Mouse (Mus musculus) MEL (cell line): Measurements from ENCODE around the gene Gm11037. TPM values are rescaled to one million over a fixed set of nuclear protein-coding genes. Genes with fewer than 3 reads are reported as not detected.

Source experiments
- DNase-seq: peaks from one replicate; pipeline ENCODE4 v3.0.0; 2011; ENCODE audit warnings: low read depth, low spot score
- H3K27ac ChIP-seq: 2 replicates; pipeline ENCODE4 v1.5.1; 2012; ENCODE audit warnings: low read depth, mild to moderate bottlenecking, control low read depth, low read length, moderate library complexity; ENCODE audit not compliant: control insufficient read depth
- H3K27me3 ChIP-seq, 2 experiments: fragments of 150-350 bp in 1 of 2; sonication (generic) in 1 of 2; 2 replicates each; pipeline ENCODE4 v1.6.1; 2012; ENCODE audit warnings: low read length in 2 of 2, mild to moderate bottlenecking in 2 of 2, improper control_type of control experiment in 1 of 2, moderate library complexity in 1 of 2; ENCODE audit not compliant: insufficient read depth in 2 of 2, control insufficient read depth in 1 of 2
- H3K36me3 ChIP-seq, 2 experiments: 2 replicates each; pipeline ENCODE4 v1.6.1; 2012 to 2014; ENCODE audit warnings: low read length in 2 of 2, improper control_type of control experiment in 1 of 2, inconsistent platforms in 1 of 2, mild to moderate bottlenecking in 1 of 2; ENCODE audit not compliant: insufficient read depth in 2 of 2, control insufficient read depth in 1 of 2
- H3K4me1 ChIP-seq, 2 experiments: fragments of 150-350 bp in 1 of 2; sonication (generic) in 1 of 2; 2 replicates each; pipeline ENCODE4 v1.6.1; 2012; ENCODE audit warnings: low read length in 2 of 2, improper control_type of control experiment in 1 of 2, mild to moderate bottlenecking in 1 of 2; ENCODE audit not compliant: insufficient read depth in 2 of 2, control insufficient read depth in 1 of 2
- H3K4me3 ChIP-seq, 2 experiments: fragments of 150-350 bp in 1 of 2; sonication (generic) in 1 of 2; 2 replicates each; pipeline ENCODE4 v1.5.1; 2012; ENCODE audit warnings: low read depth in 2 of 2, low read length in 2 of 2, mild to moderate bottlenecking in 2 of 2, moderate library complexity in 2 of 2, control low read depth in 1 of 2, improper control_type of control experiment in 1 of 2; ENCODE audit not compliant: control insufficient read depth in 1 of 2, insufficient read depth in 1 of 2
- H3K79me2 ChIP-seq: 2 replicates; pipeline ENCODE4 v1.6.1; 2012; ENCODE audit warnings: mild to moderate bottlenecking, low read length, moderate library complexity; ENCODE audit not compliant: control insufficient read depth, poor library complexity, insufficient read depth
- H3K9ac ChIP-seq: 2 replicates; pipeline ENCODE4 v1.6.1; 2012; ENCODE audit warnings: low read depth, mild to moderate bottlenecking, control low read depth, low read length, moderate library complexity; ENCODE audit not compliant: control insufficient read depth, poor library complexity, severe bottlenecking
- H3K9me3 ChIP-seq: fragments of 150-350 bp; sonication (generic); replicated peaks from 2 replicates; pipeline ENCODE4 v1.6.1; 2012; ENCODE audit warnings: mild to moderate bottlenecking, low read length, improper control_type of control experiment, moderate library complexity; ENCODE audit not compliant: insufficient read depth
- BHLHE40 ChIP-seq: IDR thresholded peaks from 2 replicates; pipeline ENCODE4 v1.6.1; 2012; ENCODE audit warnings: low read depth, mild to moderate bottlenecking, inconsistent platforms, low read length, improper control_type of control experiment, borderline replicate concordance
- CHD1 ChIP-seq: IDR thresholded peaks from 2 replicates; pipeline ENCODE4 v1.6.1; 2012; ENCODE audit warnings: low read depth, mild to moderate bottlenecking, inconsistent platforms, low read length, improper control_type of control experiment
- CHD2 ChIP-seq: IDR thresholded peaks from 2 replicates; pipeline ENCODE4 v1.6.1; 2011; ENCODE audit warnings: low read length, improper control_type of control experiment
- CTCF ChIP-seq, 3 experiments: IDR thresholded peaks in 2 of 3; conservative IDR thresholded peaks in 1 of 3; 2 replicates each; pipeline ENCODE4 v1.5.1; 2011 to 2012; ENCODE audit warnings: low read length in 3 of 3, low read depth in 2 of 3, mild to moderate bottlenecking in 2 of 3, improper control_type of control experiment in 1 of 3, inconsistent platforms in 1 of 3, mixed read lengths in 1 of 3, moderate library complexity in 1 of 3; ENCODE audit not compliant: control insufficient read depth in 1 of 3, insufficient read depth in 1 of 3, poor library complexity in 1 of 3, severe bottlenecking in 1 of 3
- E2F4 ChIP-seq: IDR thresholded peaks from 2 replicates; pipeline ENCODE4 v1.6.1; 2011; ENCODE audit warnings: low read depth, low read length, improper control_type of control experiment, borderline replicate concordance
- EP300 ChIP-seq, 2 experiments: IDR thresholded peaks; 2 replicates each; pipeline ENCODE4 v1.6.1; 2011; ENCODE audit warnings: improper control_type of control experiment in 2 of 2, low read length in 2 of 2, low read depth in 1 of 2, mild to moderate bottlenecking in 1 of 2
- ETS1 ChIP-seq: IDR thresholded peaks from 2 replicates; pipeline ENCODE4 v1.6.1; 2012; ENCODE audit warnings: low read depth, mild to moderate bottlenecking, inconsistent platforms, low read length, improper control_type of control experiment, moderate library complexity
- GABPA ChIP-seq: IDR thresholded peaks from 2 replicates; pipeline ENCODE4 v1.6.1; 2012; ENCODE audit warnings: low read depth, mild to moderate bottlenecking, inconsistent platforms, low read length, improper control_type of control experiment, moderate library complexity
- GATA1 ChIP-seq: IDR thresholded peaks from 2 replicates; pipeline ENCODE4 v1.6.1; 2011; ENCODE audit warnings: low read depth, low read length, improper control_type of control experiment
- HCFC1 ChIP-seq: IDR thresholded peaks from 2 replicates; pipeline ENCODE4 v1.6.1; 2012; ENCODE audit warnings: low read depth, mild to moderate bottlenecking, inconsistent platforms, low read length, improper control_type of control experiment, moderate library complexity
- JUND ChIP-seq: IDR thresholded peaks from 2 replicates; pipeline ENCODE4 v1.6.1; 2011; ENCODE audit warnings: low read depth, mild to moderate bottlenecking, improper control_type of control experiment, low read length
- KAT2A ChIP-seq: conservative IDR thresholded peaks from 2 replicates; pipeline ENCODE4 v1.6.1; 2012; ENCODE audit warnings: low read depth, low read length, improper control_type of control experiment, inconsistent platforms
- MAFK ChIP-seq: IDR thresholded peaks from 2 replicates; pipeline ENCODE4 v1.6.1; 2011; ENCODE audit warnings: low read depth, mild to moderate bottlenecking, low read length, improper control_type of control experiment, borderline replicate concordance
- MAZ ChIP-seq: IDR thresholded peaks from 2 replicates; pipeline ENCODE4 v1.6.1; 2012; ENCODE audit warnings: low read depth, mild to moderate bottlenecking, inconsistent platforms, low read length, improper control_type of control experiment
- MEF2A ChIP-seq: IDR thresholded peaks from 2 replicates; pipeline ENCODE4 v1.6.1; 2014; ENCODE audit warnings: low read depth, mild to moderate bottlenecking, inconsistent platforms, low read length, improper control_type of control experiment; ENCODE audit not compliant: poor library complexity, insufficient replicate concordance, severe bottlenecking; ENCODE audit errors: extremely low read depth
- MYB ChIP-seq: IDR thresholded peaks from 2 replicates; pipeline ENCODE4 v1.6.1; 2011; ENCODE audit warnings: mild to moderate bottlenecking, low read depth, low read length, improper control_type of control experiment
- MYC ChIP-seq: IDR thresholded peaks from 2 replicates; pipeline ENCODE4 v1.6.1; 2011; ENCODE audit warnings: low read depth, mild to moderate bottlenecking, low read length, improper control_type of control experiment, moderate library complexity
- NELFE ChIP-seq: IDR thresholded peaks from 2 replicates; pipeline ENCODE4 v1.6.1; 2011; ENCODE audit warnings: low read depth, low read length, improper control_type of control experiment
- NRF1 ChIP-seq: IDR thresholded peaks from 2 replicates; pipeline ENCODE4 v1.6.1; 2014; ENCODE audit warnings: low read depth, mild to moderate bottlenecking, inconsistent platforms, low read length, improper control_type of control experiment, moderate library complexity; ENCODE audit not compliant: poor library complexity, insufficient read depth, severe bottlenecking
- POLR2AphosphoS2 ChIP-seq: IDR thresholded peaks from 2 replicates; pipeline ENCODE4 v1.6.1; 2011; ENCODE audit warnings: low read length, improper control_type of control experiment
- POLR2AphosphoS5 ChIP-seq: IDR thresholded peaks from 2 replicates; pipeline ENCODE4 v1.6.1; 2012; ENCODE audit warnings: low read depth, borderline replicate concordance, mild to moderate bottlenecking, inconsistent platforms, low read length, moderate library complexity, mixed read lengths
- SMC3 ChIP-seq: IDR thresholded peaks from 2 replicates; pipeline ENCODE4 v1.6.1; 2011; ENCODE audit warnings: low read depth, low read length, improper control_type of control experiment
- TBP ChIP-seq: IDR thresholded peaks from 2 replicates; pipeline ENCODE4 v1.8.0; 2011; ENCODE audit warnings: low read depth, low read length, improper control_type of control experiment
- TCF12 ChIP-seq: IDR thresholded peaks from 2 replicates; pipeline ENCODE4 v1.6.1; 2014; ENCODE audit warnings: low read depth, mild to moderate bottlenecking, inconsistent platforms, low read length, improper control_type of control experiment, moderate library complexity
- UBTF ChIP-seq: IDR thresholded peaks from 2 replicates; pipeline ENCODE4 v1.6.1; 2012; ENCODE audit warnings: low read depth, mild to moderate bottlenecking, inconsistent platforms, low read length, improper control_type of control experiment, moderate library complexity, borderline replicate concordance; ENCODE audit not compliant: insufficient read depth
- USF1 ChIP-seq: IDR thresholded peaks from 2 replicates; pipeline ENCODE4 v1.6.1; 2014; ENCODE audit warnings: low read depth, mild to moderate bottlenecking, inconsistent platforms, low read length, improper control_type of control experiment, moderate library complexity
- USF2 ChIP-seq, 2 experiments: IDR thresholded peaks; 2 replicates each; pipeline ENCODE4 v1.6.1; 2011 to 2012; ENCODE audit warnings: improper control_type of control experiment in 2 of 2, low read length in 2 of 2, borderline replicate concordance in 1 of 2, inconsistent platforms in 1 of 2, low read depth in 1 of 2, mild to moderate bottlenecking in 1 of 2; ENCODE audit not compliant: insufficient read depth in 1 of 2
- ZC3H11A ChIP-seq: IDR thresholded peaks from 2 replicates; pipeline ENCODE4 v1.6.1; 2012; ENCODE audit warnings: low read depth, mild to moderate bottlenecking, inconsistent platforms, low read length, improper control_type of control experiment
- ZKSCAN1 ChIP-seq: IDR thresholded peaks from 2 replicates; pipeline ENCODE4 v1.6.1; 2012; ENCODE audit warnings: low read depth, mild to moderate bottlenecking, inconsistent platforms, low read length, improper control_type of control experiment, moderate library complexity
- ZMIZ1 ChIP-seq: IDR thresholded peaks from 2 replicates; pipeline ENCODE4 v1.6.1; 2012; ENCODE audit warnings: low read depth, mild to moderate bottlenecking, inconsistent platforms, low read length, improper control_type of control experiment, moderate library complexity
- ZNF384 ChIP-seq: IDR thresholded peaks from 2 replicates; pipeline ENCODE4 v1.6.1; 2012; ENCODE audit warnings: low read depth, mild to moderate bottlenecking, inconsistent platforms, low read length, improper control_type of control experiment
- polyA plus RNA-seq, 2 experiments: library from polyadenylated mRNA; stranded (reverse) in 1 of 2; unstranded in 1 of 2; fragments of >175 nt in 1 of 2; fragments of >200 nt in 1 of 2; gene quantifications; 2 replicates each; pipeline versions ENCODE4 v1.2.1 to v1.2.4; 2012; ENCODE audit warnings: low replicate concordance in 2 of 2, low read depth in 1 of 2; ENCODE audit not compliant: insufficient read length in 2 of 2, insufficient read depth in 1 of 2, missing spikeins in 1 of 2
- total RNA-seq: library from RNA; depleted of rRNA; stranded (reverse); fragments of 300-350 nt; gene quantifications from 2 replicates; pipeline ENCODE4 v1.2.3, GENCODE M21; 2012

Gene Gm11037
- total and polyA plus RNA-seq, 3 experiments: not detected

- TF ChIP-seq BHLHE40 (no peak), EP300 (IDR thresholded peaks at IDR 0.05; ENCODE audit: low read depth in 1 of 2, low read length in 2 of 2) (no peak), ZNF384 (no peak)
- TF ChIP-seq, all 39 proteins: peak for 6
Observed at GRCm38 (mm10) chr2:131179246-131179886, 46.1 kb downstream of the Gm11037 start (continued).

- H3K27ac ChIP-seq: peak within 1 kb of the TSS; percentile 38
- no peaks in the 10 kb centered on the region for H3K9me3 ChIP-seq
- H3K9ac ChIP-seq: peak within 1 kb of the TSS; percentile 86
- peaks cover 0 to 25% of the 10 kb centered on the region in 2 experiments; a peak in 2 of 4 replicates for H3K4me1 ChIP-seq
- H3K36me3 ChIP-seq: peaks cover 0 to 7% of the 10 kb centered on the region in 2 experiments; a peak in 2 of 4 replicates
- DNase-seq: peak; percentile 84
- H3K79me2 ChIP-seq: peaks cover 16% of the 10 kb centered on the region
- H3K27me3 ChIP-seq: no peaks in the 10 kb centered on the region
- peak within 1 kb of the TSS; percentile 88 to 91 for H3K4me3 ChIP-seq
- TF ChIP-seq POLR2AphosphoS2: no peak
- TF ChIP-seq MAZ: no peak
- peak; percentile 45; the same call in 1 of the 2 replicates for TF ChIP-seq NELFE
- TF ChIP-seq USF2 (IDR thresholded peaks at IDR 0.05; ENCODE audit: borderline replicate concordance in 1 of 2, insufficient read depth in 1 of 2, low read depth in 1 of 2, low read length in 2 of 2): no peak
- peak; percentile 61 for TF ChIP-seq MYC
- TF ChIP-seq GABPA: no peak
- no peak for TF ChIP-seq ZKSCAN1
- no peak for TF ChIP-seq KAT2A
- TF ChIP-seq MEF2A: no peak
- TF ChIP-seq ZC3H11A: no peak; the same call in none of the 2 replicates
- 0 out of 2 replicates have a peak, but pooled peaks have one; percentile 6 for TF ChIP-seq ETS1
- no peak for TF ChIP-seq TCF12
- peak; percentile 12; the same call in 1 of the 2 replicates for TF ChIP-seq HCFC1
- TF ChIP-seq BHLHE40: no peak
- no peak for TF ChIP-seq MYB
- TF ChIP-seq GATA1: 0 out of 2 replicates have a peak, but pooled peaks have one; percentile 7
- TF ChIP-seq EP300 (IDR thresholded peaks at IDR 0.05; ENCODE audit: low read depth in 1 of 2, low read length in 2 of 2): no peak
- TF ChIP-seq UBTF: no peak
- no peak for TF ChIP-seq MAFK
- TF ChIP-seq SMC3: peak; percentile 64
- TF ChIP-seq USF1: no peak
- TF ChIP-seq POLR2AphosphoS5: no peak
- TF ChIP-seq JUND: no peak
- no peak for TF ChIP-seq ZMIZ1
- TF ChIP-seq ZNF384: no peak
- no peak for TF ChIP-seq NRF1
- TF ChIP-seq CHD2: no peak
- 0 out of 2 replicates have a peak, but pooled peaks have one; percentile 26 for TF ChIP-seq E2F4
- peak; percentile 44 to 69 (median 57) for TF ChIP-seq CTCF (IDR thresholded peaks at IDR 0.05 in 2 of 3, conservative IDR thresholded peaks at IDR 0.05 in 1 of 3; ENCODE audit: control insufficient read depth in 1 of 3, insufficient read depth in 1 of 3, low read depth in 2 of 3, low read length in 3 of 3, poor library complexity in 1 of 3, severe bottlenecking in 1 of 3)
- peak; percentile 62; the same call in 1 of the 2 replicates for TF ChIP-seq TBP
- no peak for TF ChIP-seq CHD1
Observed at GRCm38 (mm10) chr2:131179990-131180587, 46.8 kb downstream of the Gm11037 start, which contains the start of gene Cenpb. TSS of gene Cenpb (minus strand) at chr2:131180067.
